Mouse (Mus musculus) limb, embryonic 14.5 days (tissue): ENCODE measurements around the gene Capn1. TPM values are rescaled to one million over a fixed set of nuclear protein-coding genes. Genes with fewer than 3 reads are reported as not detected.
A peak's percentile ranks its signal among the peaks of the same experiment; 100 is the strongest.

Experiments
- ATAC-seq: fragments of 200-750 bp; cut with Nextera tagmentation; 2 replicates; pipeline ENCODE4 v1.8.0; 2017; ENCODE audit warnings: low read depth, moderate number of reproducible peaks, moderate TSS enrichment; ENCODE audit not compliant: low FRiP score
- DNase-seq: peaks from one replicate; pipeline ENCODE4 v3.0.0-alpha.2; 2015; ENCODE audit warnings: low spot score
- H3K27ac ChIP-seq: fragments of 300-500 bp; sonication (generic); replicated peaks from 2 replicates; pipeline ENCODE4 v1.5.1; 2014; ENCODE audit warnings: low read depth, mild to moderate bottlenecking, low read length, moderate library complexity, mixed read lengths
- H3K27me3 ChIP-seq: fragments of 300-500 bp; sonication (generic); 2 replicates; pipeline ENCODE4 v1.6.1; 2014; ENCODE audit warnings: low read length, mixed read lengths; ENCODE audit not compliant: control insufficient read depth, insufficient read depth
- H3K36me3 ChIP-seq: fragments of 300-500 bp; sonication (generic); 2 replicates; pipeline ENCODE4 v1.6.1; 2014; ENCODE audit warnings: mild to moderate bottlenecking, low read length, moderate library complexity, mixed read lengths; ENCODE audit not compliant: control insufficient read depth, insufficient read depth
- H3K4me1 ChIP-seq: fragments of 300-500 bp; sonication (generic); 2 replicates; pipeline ENCODE4 v1.6.1; 2014; ENCODE audit warnings: antibody characterized with exemption, low read length, mixed read lengths; ENCODE audit not compliant: control insufficient read depth, insufficient read depth
- H3K4me2 ChIP-seq: fragments of 300-500 bp; sonication (generic); replicated peaks from 2 replicates; pipeline ENCODE4 v1.6.1; 2014; ENCODE audit warnings: low read depth, mild to moderate bottlenecking, low read length, moderate library complexity; ENCODE audit not compliant: severe bottlenecking
- H3K4me3 ChIP-seq: fragments of 300-500 bp; sonication (generic); replicated peaks from 2 replicates; pipeline ENCODE4 v1.5.1; 2014; ENCODE audit warnings: low read length
- H3K9ac ChIP-seq: fragments of 300-500 bp; sonication (generic); 2 replicates; pipeline ENCODE4 v1.6.1; 2014; ENCODE audit warnings: mild to moderate bottlenecking, low read depth, low read length, moderate library complexity; ENCODE audit not compliant: severe bottlenecking
- H3K9me3 ChIP-seq: fragments of 300-500 bp; sonication (generic); 2 replicates; pipeline ENCODE4 v1.6.1; 2016; ENCODE audit warnings: low read length; ENCODE audit not compliant: control insufficient read depth
- POLR2A ChIP-seq: fragments of 200-500 bp; IDR thresholded peaks from 2 replicates; pipeline ENCODE4 v1.8.0; 2012; ENCODE audit warnings: inconsistent platforms, mild to moderate bottlenecking, moderate library complexity, borderline replicate concordance; ENCODE audit not compliant: insufficient read depth, insufficient read length; ENCODE audit errors: extremely low read depth
- WGBS: fragments of 180-500 bp; shearing (Covaris S2); extraction: QIAGEN DNeasy Blood & Tissue Kit; methylation state at CpG from one replicate; pipeline ENCODE4 v1.1.7; 2014; 5-methylcytosine and 5-hydroxymethylcytosine counted together
- microRNA-seq: library from miRNA; unstranded; fragments of <30 nt; microRNA quantifications from one replicate; pipeline ENCODE4, GENCODE M21; 2016
- polyA plus RNA-seq, 2 experiments: library from polyadenylated mRNA; depleted of rRNA in 1 of 2; stranded (reverse) in 1 of 2; unstranded in 1 of 2; fragments of >200 nt; fragmentation: Nextera tagmentation in 1 of 2; extraction: Ambion mirVana in 1 of 2; gene quantifications; 2 replicates each; pipeline versions ENCODE4 v1.2.1 to v1.2.3; 2012 to 2014

The Capn1 gene
- polyA plus RNA-seq, 2 experiments, result 19.7 to 29.0 TPM

- no peak overlapping the region for H3K4me2 ChIP-seq
- H3K27me3 ChIP-seq, result no peaks in the 10 kb centered on the region
- DNase-seq (no peak), ATAC-seq (no peak)
- H3K36me3 ChIP-seq, result peaks cover 76% of the 10 kb centered on the region
- no peak overlapping the region for H3K9ac ChIP-seq
- H3K4me3 ChIP-seq, result no peak overlapping the region
- WGBS, result 71% methylated on average over 8 of the region's 8 CpGs
- H3K27ac ChIP-seq, result no peak overlapping the region
- H3K4me1 ChIP-seq, result no peaks in the 10 kb centered on the region
- no peak for TF ChIP-seq POLR2A
- no peaks in the 10 kb centered on the region for H3K9me3 ChIP-seq
Measured at GRCm38 (mm10) chr19:5944145-5944544, 71.6 kb downstream of the Capn1 start.

- no peak for TF ChIP-seq POLR2A
- no peaks in the 10 kb centered on the region for H3K27me3 ChIP-seq
- H3K4me2 ChIP-seq, result no peak overlapping the region
- no peaks in the 10 kb centered on the region for H3K4me1 ChIP-seq
- no peak overlapping the region for H3K4me3 ChIP-seq
- no peak overlapping the region for H3K27ac ChIP-seq
- DNase-seq (no peak), ATAC-seq (no peak)
- no peak overlapping the region for H3K9ac ChIP-seq
- peaks cover 70% of the 10 kb centered on the region for H3K36me3 ChIP-seq
- no peaks in the 10 kb centered on the region for H3K9me3 ChIP-seq
- 94% methylated on average over 15 of the region's 15 CpGs for WGBS
Measured at GRCm38 (mm10) chr19:5943404-5943803, 72.3 kb downstream of the Capn1 start.

DNA sequence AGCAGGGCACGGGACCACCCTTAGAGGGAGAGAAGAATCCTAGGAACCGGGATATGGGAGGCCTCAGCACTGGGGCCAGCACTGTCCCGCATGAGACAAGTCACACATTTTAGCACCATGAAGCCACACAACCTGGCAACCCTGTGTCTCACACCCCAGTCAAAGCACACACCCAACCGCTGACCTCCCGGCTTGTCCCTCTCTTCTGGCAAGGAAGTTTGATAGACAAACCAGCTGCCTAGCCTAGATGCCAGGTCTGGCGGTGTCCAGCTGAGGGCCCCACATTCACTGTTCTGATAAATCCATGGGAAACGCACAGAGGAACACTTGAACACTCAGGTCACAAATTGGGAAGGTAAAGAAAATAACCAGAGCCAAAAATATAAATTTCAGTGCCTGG lies 73.1 kb downstream of the Capn1 start:
- DNase-seq, result no peak
- no peak overlapping the region for H3K9ac ChIP-seq
- H3K4me1 ChIP-seq, result no peaks in the 10 kb centered on the region
- no peak for TF ChIP-seq POLR2A
- ATAC-seq, result no peak
- 85% methylated on average over 7 of the region's 7 CpGs for WGBS
- H3K4me2 ChIP-seq, result no peak overlapping the region
- no peaks in the 10 kb centered on the region for H3K27me3 ChIP-seq
- H3K9me3 ChIP-seq, result no peaks in the 10 kb centered on the region
- H3K27ac ChIP-seq, result no peak overlapping the region
- no peak overlapping the region for H3K4me3 ChIP-seq
- peaks cover 62% of the 10 kb centered on the region for H3K36me3 ChIP-seq

- no peak for TF ChIP-seq POLR2A
- Histone ChIP-seq H3K4me1 (0 out of 2 replicates have a peak, but pooled peaks cover 2% of the 10 kb centered on the region), H3K27ac (peak overlapping the region; percentile 56; the same call in 1 of the 2 replicates), H3K27me3 (no peaks in the 10 kb centered on the region), H3K36me3 (peaks cover 47% of the 10 kb centered on the region), H3K4me3 (no peak overlapping the region), H3K9ac (no peak overlapping the region), H3K9me3 (no peaks in the 10 kb centered on the region), H3K4me2 (no peak overlapping the region)
- DNase-seq (no peak), ATAC-seq (no peak)
- WGBS, result 85% methylated on average over 10 of the region's 10 CpGs
Measured at GRCm38 (mm10) chr19:5940656-5941055, 75.0 kb downstream of the Capn1 start.

- Histone ChIP-seq H3K4me3 (no peak overlapping the region), H3K4me1 (peaks cover 6% of the 10 kb centered on the region; the same call in 1 of the 2 replicates), H3K27me3 (no peaks in the 10 kb centered on the region), H3K4me2 (no peak overlapping the region), H3K36me3 (peaks cover 44% of the 10 kb centered on the region), H3K9ac (no peak overlapping the region), H3K9me3 (no peaks in the 10 kb centered on the region), H3K27ac (peak overlapping the region; percentile 56)
- ATAC-seq (peak; percentile 76), DNase-seq (peak; percentile 86)
- WGBS, result 51% methylated on average over 4 of the region's 4 CpGs
- no peak for TF ChIP-seq POLR2A
Measured at GRCm38 (mm10) chr19:5940173-5940572, 75.5 kb downstream of the Capn1 start.

DNA sequence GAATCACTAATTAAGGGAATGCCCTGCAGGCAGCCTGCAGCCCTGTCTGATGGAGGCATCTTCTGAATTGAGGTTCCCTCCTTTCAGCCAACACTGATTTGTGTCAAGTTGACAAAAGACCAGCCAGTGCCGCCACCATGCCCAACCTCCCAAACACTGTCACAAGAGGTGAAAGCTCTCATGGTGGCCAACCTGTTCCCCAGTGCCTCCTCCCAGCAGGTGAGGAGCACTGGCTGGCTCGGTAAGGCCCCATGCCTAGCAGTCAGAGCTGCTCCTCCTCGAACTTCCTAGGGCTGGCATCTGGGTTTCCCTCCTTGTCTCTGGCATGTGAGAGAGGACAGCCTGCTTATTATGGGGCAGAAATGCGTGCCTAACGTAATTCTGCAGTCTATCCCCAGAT lies 76.0 kb downstream of the Capn1 start:
- Histone ChIP-seq H3K4me3 (no peak overlapping the region), H3K36me3 (peaks cover 40% of the 10 kb centered on the region), H3K9ac (no peak overlapping the region), H3K9me3 (no peaks in the 10 kb centered on the region), H3K27ac (peak overlapping the region; percentile 39), H3K4me2 (no peak overlapping the region), H3K4me1 (peaks cover 9% of the 10 kb centered on the region; the same call in 1 of the 2 replicates), H3K27me3 (no peaks in the 10 kb centered on the region)
- TF ChIP-seq POLR2A, result no peak
- ATAC-seq (no peak), DNase-seq (no peak)
- WGBS, result 84% methylated on average over 5 of the region's 5 CpGs

Small RNA genes lying within 50 kb of the gene (microRNA-seq; reads per million reads assigned to microRNA genes)
- gene Mir6988, result 0.69 reads per million

Other genes starting within 250 kb of the Capn1 start
- 152 and 186 TPM in 2 replicates for gene Scyl1, start 244.5 kb downstream of the Capn1 start, polyA plus RNA-seq (2012; rRNA removed)
- 78.4 and 81.1 TPM in 2 replicates for gene Scyl1, start 244.5 kb downstream of the Capn1 start, polyA plus RNA-seq (2014; fragmentation: Nextera tagmentation; extraction: Ambion mirVana)
- gene Frmd8, start 140.6 kb downstream of the Capn1 start, polyA plus RNA-seq (2012; rRNA removed), result 22.7 and 30.1 TPM in 2 replicates
- gene Frmd8, start 140.6 kb downstream of the Capn1 start, polyA plus RNA-seq (2014; fragmentation: Nextera tagmentation; extraction: Ambion mirVana), result 22.6 and 22.7 TPM in 2 replicates
- gene Slc25a45, start 138.1 kb downstream of the Capn1 start, polyA plus RNA-seq (2012; rRNA removed), result 6.2 and 6.3 TPM in 2 replicates
- 2.5 and 3.0 TPM in 2 replicates for gene Slc25a45, start 138.1 kb downstream of the Capn1 start, polyA plus RNA-seq (2014; fragmentation: Nextera tagmentation; extraction: Ambion mirVana)
- gene Tigd3, start 121.7 kb downstream of the Capn1 start, polyA plus RNA-seq (2012; rRNA removed), result 4.8 TPM in 2 replicates
- 1.7 and 2.0 TPM in 2 replicates for gene Tigd3, start 121.7 kb downstream of the Capn1 start, polyA plus RNA-seq (2014; fragmentation: Nextera tagmentation; extraction: Ambion mirVana)
- gene Dpf2, start 102.9 kb downstream of the Capn1 start, polyA plus RNA-seq (2012; rRNA removed), result 179 and 199 TPM in 2 replicates
- 143 and 147 TPM in 2 replicates for gene Dpf2, start 102.9 kb downstream of the Capn1 start, polyA plus RNA-seq (2014; fragmentation: Nextera tagmentation; extraction: Ambion mirVana)
- gene Cdc42ep2, start 91.1 kb downstream of the Capn1 start, polyA plus RNA-seq (2012; rRNA removed), result 9.7 and 10.0 TPM in 2 replicates
- gene Cdc42ep2, start 91.1 kb downstream of the Capn1 start, polyA plus RNA-seq (2014; fragmentation: Nextera tagmentation; extraction: Ambion mirVana), result 6.5 and 8.0 TPM in 2 replicates
- gene Pola2, start 51.7 kb downstream of the Capn1 start, polyA plus RNA-seq (2012; rRNA removed), result 87.9 and 109 TPM in 2 replicates
- gene Pola2, start 51.7 kb downstream of the Capn1 start, polyA plus RNA-seq (2014; fragmentation: Nextera tagmentation; extraction: Ambion mirVana), result 65.8 and 66.3 TPM in 2 replicates
- not detected in 2 replicates for gene Slc22a20, start 29.8 kb downstream of the Capn1 start, polyA plus RNA-seq (2012; rRNA removed)
- not detected in 2 replicates for gene Slc22a20, start 29.8 kb downstream of the Capn1 start, polyA plus RNA-seq (2014; fragmentation: Nextera tagmentation; extraction: Ambion mirVana)
- gene Syvn1, start 30.7 kb upstream of the Capn1 start, polyA plus RNA-seq (2012; rRNA removed), result 49.2 and 63.9 TPM in 2 replicates
- 31.5 and 34.6 TPM in 2 replicates for gene Syvn1, start 30.7 kb upstream of the Capn1 start, polyA plus RNA-seq (2014; fragmentation: Nextera tagmentation; extraction: Ambion mirVana)
- 47.0 and 54.8 TPM in 2 replicates for gene Mrpl49, start 41.9 kb upstream of the Capn1 start, polyA plus RNA-seq (2012; rRNA removed)
- 75.3 and 75.5 TPM in 2 replicates for gene Mrpl49, start 41.9 kb upstream of the Capn1 start, polyA plus RNA-seq (2014; fragmentation: Nextera tagmentation; extraction: Ambion mirVana)
- gene Fau, start 41.9 kb upstream of the Capn1 start, polyA plus RNA-seq (2012; rRNA removed), result 1,573 and 1,838 TPM in 2 replicates
- gene Fau, start 41.9 kb upstream of the Capn1 start, polyA plus RNA-seq (2014; fragmentation: Nextera tagmentation; extraction: Ambion mirVana), result 948 and 968 TPM in 2 replicates
- gene Znhit2, start 45.3 kb upstream of the Capn1 start, polyA plus RNA-seq (2012; rRNA removed), result 32.0 and 41.5 TPM in 2 replicates
- gene Znhit2, start 45.3 kb upstream of the Capn1 start, polyA plus RNA-seq (2014; fragmentation: Nextera tagmentation; extraction: Ambion mirVana), result 36.5 and 37.0 TPM in 2 replicates
- 43.8 and 59.6 TPM in 2 replicates for gene Tm7sf2, start 52.5 kb upstream of the Capn1 start, polyA plus RNA-seq (2012; rRNA removed)
- 15.5 and 18.8 TPM in 2 replicates for gene Tm7sf2, start 52.5 kb upstream of the Capn1 start, polyA plus RNA-seq (2014; fragmentation: Nextera tagmentation; extraction: Ambion mirVana)
- 81.6 and 95.9 TPM in 2 replicates for gene Vps51, start 61.3 kb upstream of the Capn1 start, polyA plus RNA-seq (2012; rRNA removed)
- 51.9 and 60.5 TPM in 2 replicates for gene Vps51, start 61.3 kb upstream of the Capn1 start, polyA plus RNA-seq (2014; fragmentation: Nextera tagmentation; extraction: Ambion mirVana)
- gene Tmem262, start 64.1 kb upstream of the Capn1 start, polyA plus RNA-seq (2012; rRNA removed), result 0.20 TPM in 1 of 2 replicates, not detected in the other
- not detected in 2 replicates for gene Tmem262, start 64.1 kb upstream of the Capn1 start, polyA plus RNA-seq (2014; fragmentation: Nextera tagmentation; extraction: Ambion mirVana)
- gene Gm28374, start 66.4 kb upstream of the Capn1 start, polyA plus RNA-seq (2012; rRNA removed), result 1.1 and 1.3 TPM in 2 replicates
- 1.1 and 1.3 TPM in 2 replicates for gene Gm28374, start 66.4 kb upstream of the Capn1 start, polyA plus RNA-seq (2014; fragmentation: Nextera tagmentation; extraction: Ambion mirVana)
- 134 and 177 TPM in 2 replicates for gene Zfpl1, start 69.1 kb upstream of the Capn1 start, polyA plus RNA-seq (2012; rRNA removed)
- gene Zfpl1, start 69.1 kb upstream of the Capn1 start, polyA plus RNA-seq (2014; fragmentation: Nextera tagmentation; extraction: Ambion mirVana), result 85.4 and 91.0 TPM in 2 replicates
- gene Cdca5, start 69.1 kb upstream of the Capn1 start, polyA plus RNA-seq (2012; rRNA removed), result 22.0 and 23.3 TPM in 2 replicates
- 27.9 and 31.5 TPM in 2 replicates for gene Cdca5, start 69.1 kb upstream of the Capn1 start, polyA plus RNA-seq (2014; fragmentation: Nextera tagmentation; extraction: Ambion mirVana)
- 0.14 and 0.75 TPM in 2 replicates for gene AC131692.1, start 78.5 kb upstream of the Capn1 start, polyA plus RNA-seq (2012; rRNA removed)
- not detected in 2 replicates for gene AC131692.1, start 78.5 kb upstream of the Capn1 start, polyA plus RNA-seq (2014; fragmentation: Nextera tagmentation; extraction: Ambion mirVana)
- gene Naaladl1, start 89.9 kb upstream of the Capn1 start, polyA plus RNA-seq (2012; rRNA removed), result 2.5 and 3.0 TPM in 2 replicates
- 0.21 and 0.48 TPM in 2 replicates for gene Naaladl1, start 89.9 kb upstream of the Capn1 start, polyA plus RNA-seq (2014; fragmentation: Nextera tagmentation; extraction: Ambion mirVana)
- gene Sac3d1, start 102.8 kb upstream of the Capn1 start, polyA plus RNA-seq (2012; rRNA removed), result 45.6 and 57.9 TPM in 2 replicates
- 53.8 and 55.9 TPM in 2 replicates for gene Sac3d1, start 102.8 kb upstream of the Capn1 start, polyA plus RNA-seq (2014; fragmentation: Nextera tagmentation; extraction: Ambion mirVana)
- gene Snx15, start 112.4 kb upstream of the Capn1 start, polyA plus RNA-seq (2012; rRNA removed), result 36.4 and 48.9 TPM in 2 replicates
- 30.2 and 33.9 TPM in 2 replicates for gene Snx15, start 112.4 kb upstream of the Capn1 start, polyA plus RNA-seq (2014; fragmentation: Nextera tagmentation; extraction: Ambion mirVana)
- 0.10 and 0.22 TPM in 2 replicates for gene Batf2, start 125.1 kb upstream of the Capn1 start, polyA plus RNA-seq (2012; rRNA removed)
- 0.15 TPM in 1 of 2 replicates, not detected in the other for gene Batf2, start 125.1 kb upstream of the Capn1 start, polyA plus RNA-seq (2014; fragmentation: Nextera tagmentation; extraction: Ambion mirVana)
- 91.9 and 127 TPM in 2 replicates for gene Arl2, start 125.7 kb upstream of the Capn1 start, polyA plus RNA-seq (2012; rRNA removed)
- gene Arl2, start 125.7 kb upstream of the Capn1 start, polyA plus RNA-seq (2014; fragmentation: Nextera tagmentation; extraction: Ambion mirVana), result 76.0 and 77.5 TPM in 2 replicates
- gene Majin, start 168.5 kb upstream of the Capn1 start, polyA plus RNA-seq (2012; rRNA removed), result 0.05 and 0.09 TPM in 2 replicates
- not detected in 2 replicates for gene Majin, start 168.5 kb upstream of the Capn1 start, polyA plus RNA-seq (2014; fragmentation: Nextera tagmentation; extraction: Ambion mirVana)
- 1.5 and 2.7 TPM in 2 replicates for gene Gpha2, start 210.5 kb upstream of the Capn1 start, polyA plus RNA-seq (2012; rRNA removed)
- gene Gpha2, start 210.5 kb upstream of the Capn1 start, polyA plus RNA-seq (2014; fragmentation: Nextera tagmentation; extraction: Ambion mirVana), result 1.2 and 2.3 TPM in 2 replicates
- gene Ppp2r5b, start 220.0 kb upstream of the Capn1 start, polyA plus RNA-seq (2012; rRNA removed), result 45.0 and 48.1 TPM in 2 replicates
- gene Ppp2r5b, start 220.0 kb upstream of the Capn1 start, polyA plus RNA-seq (2014; fragmentation: Nextera tagmentation; extraction: Ambion mirVana), result 27.5 and 27.8 TPM in 2 replicates
- 18.3 and 25.7 TPM in 2 replicates for gene Atg2a, start 225.8 kb upstream of the Capn1 start, polyA plus RNA-seq (2012; rRNA removed)
- 10.6 and 14.6 TPM in 2 replicates for gene Atg2a, start 225.8 kb upstream of the Capn1 start, polyA plus RNA-seq (2014; fragmentation: Nextera tagmentation; extraction: Ambion mirVana)